Mouse (Mus musculus) lung, postnatal 10 days (tissue): ENCODE data around the gene Alx1.

Experiments used
- DNase-seq: peaks from one replicate; pipeline ENCODE4 v3.0.0; 2021

Gene Alx1

DNA sequence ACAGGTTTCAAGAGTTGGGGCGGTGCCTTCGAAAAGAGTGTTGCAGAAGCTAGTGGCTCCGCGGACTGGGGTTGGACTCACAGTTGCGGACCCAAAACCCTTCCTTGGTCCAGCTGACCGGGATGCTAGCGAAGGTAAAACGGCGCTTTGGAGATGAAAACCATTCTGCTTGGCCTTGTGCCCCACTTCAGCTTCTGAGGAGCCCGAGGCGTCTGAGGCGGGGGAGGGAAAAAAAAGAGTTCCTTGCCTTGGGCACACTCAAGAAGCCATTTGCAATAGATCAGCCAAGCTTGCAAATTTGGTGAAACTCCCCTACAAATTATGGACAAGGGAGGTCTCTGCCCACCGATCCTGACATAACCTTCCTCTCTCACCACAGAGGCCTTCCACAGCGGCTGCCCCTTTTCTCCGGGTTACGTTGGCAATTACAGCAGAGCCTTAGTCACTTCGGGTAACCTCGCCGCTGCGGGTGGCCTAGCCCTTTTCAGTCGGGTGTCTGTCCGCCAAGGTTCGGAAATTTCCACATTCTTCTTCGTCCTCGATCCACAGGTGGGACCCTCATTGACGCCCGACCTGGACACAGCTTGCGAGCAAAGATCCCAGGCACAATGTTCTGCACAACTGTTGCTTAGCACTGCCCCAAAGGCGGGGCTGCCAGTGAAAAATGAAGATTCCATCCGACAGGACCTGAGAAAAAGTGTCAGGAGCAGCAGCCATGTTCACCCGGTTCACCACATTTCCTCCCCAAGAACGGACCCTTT is at the start of gene Alx1:
Gene Alx1, minus strand, starts transcription at position 486 of the 761 bp plus-strand sequence.
- no peak for DNase-seq

DNA sequence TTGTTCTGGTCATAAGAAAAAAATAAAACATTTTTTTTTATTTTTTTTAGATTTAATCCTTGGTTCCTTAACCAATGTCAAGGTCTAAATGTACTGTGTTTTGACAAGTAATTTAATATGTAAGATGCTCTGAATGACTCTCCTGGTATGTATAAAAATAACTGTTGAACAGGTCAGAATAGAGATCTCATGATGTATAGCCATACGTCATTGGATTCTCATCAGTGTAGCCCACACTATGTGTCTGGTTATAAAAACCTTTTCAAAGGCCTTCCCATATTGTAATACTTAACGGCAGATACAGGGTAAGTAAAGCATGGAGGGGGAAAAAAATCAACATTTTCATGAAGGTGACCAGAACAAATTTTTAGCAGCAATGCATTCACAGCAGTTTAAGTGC is 19.6 kb upstream of the Alx1 start:
- DNase-seq, result no peak

DNA sequence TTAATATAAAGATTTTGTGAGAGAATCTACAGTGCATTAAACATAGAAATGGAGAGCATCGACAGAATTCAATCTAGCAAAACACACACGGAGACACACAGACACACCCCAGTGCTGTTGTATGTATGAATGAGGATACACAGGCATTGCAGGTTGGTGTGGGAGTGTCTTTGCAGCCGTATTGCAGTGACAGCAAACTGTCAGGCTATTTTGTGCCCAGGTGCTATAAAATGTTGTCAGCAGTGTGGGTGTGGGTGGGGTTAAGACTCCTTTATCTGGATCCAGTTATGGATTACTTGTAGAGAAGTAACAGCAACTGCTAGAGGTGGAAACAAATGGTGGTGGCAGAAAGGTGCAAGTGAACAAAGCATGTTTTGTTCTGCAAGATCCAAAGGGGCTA is 16.6 kb upstream of the Alx1 start:
- DNase-seq, result no peak

DNA sequence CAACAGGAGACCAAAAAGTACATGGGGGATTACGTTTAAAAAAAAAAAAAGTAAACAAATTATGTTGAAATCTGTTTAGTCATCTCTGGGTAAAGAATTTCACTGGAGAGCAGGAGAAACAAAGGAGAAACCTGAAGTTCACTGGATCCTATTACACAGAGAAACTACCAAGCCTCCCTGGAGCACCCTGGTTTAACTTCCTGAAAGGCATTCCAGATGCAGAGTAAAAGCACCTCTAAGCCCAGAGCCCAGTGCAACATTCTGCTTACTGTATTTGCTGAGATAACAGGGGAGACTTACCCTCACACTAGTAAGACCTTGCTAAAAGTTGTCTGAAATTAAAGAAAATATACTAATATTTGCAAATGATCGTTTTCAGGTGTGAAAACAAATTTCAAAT is 15.0 kb upstream of the Alx1 start:
- DNase-seq, result no peak

DNA sequence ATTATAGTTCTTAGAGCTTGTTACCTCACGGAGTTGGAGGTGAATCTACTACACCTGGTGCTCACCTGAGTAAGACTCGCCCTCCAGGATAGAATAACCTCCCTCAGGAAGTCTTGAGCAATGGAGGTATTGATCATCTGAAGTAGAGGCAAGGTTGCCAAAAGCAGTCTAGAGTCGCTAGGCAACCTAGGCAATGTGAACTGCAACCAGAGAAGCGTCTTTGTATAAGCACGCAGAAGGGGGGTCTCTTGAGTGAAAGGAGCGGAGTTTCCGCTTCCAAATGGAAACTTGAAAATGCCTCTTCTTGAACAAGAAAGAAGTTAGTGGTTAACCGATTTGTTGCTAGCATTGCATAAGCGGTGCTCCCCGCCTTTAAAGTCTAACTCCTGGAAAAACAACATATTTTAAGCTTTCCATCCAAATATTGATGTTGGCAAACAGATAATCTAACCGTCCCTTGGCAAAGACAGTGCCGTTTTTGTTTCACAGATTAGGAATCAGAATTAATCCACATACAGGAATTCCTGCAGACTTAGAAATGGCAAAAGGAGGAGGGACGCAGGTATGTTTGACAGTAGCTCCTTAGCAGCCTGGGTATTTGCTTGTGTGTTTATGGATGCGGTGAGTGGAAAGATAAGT is 5.1 kb upstream of the Alx1 start:
- DNase-seq, result no peak

DNA sequence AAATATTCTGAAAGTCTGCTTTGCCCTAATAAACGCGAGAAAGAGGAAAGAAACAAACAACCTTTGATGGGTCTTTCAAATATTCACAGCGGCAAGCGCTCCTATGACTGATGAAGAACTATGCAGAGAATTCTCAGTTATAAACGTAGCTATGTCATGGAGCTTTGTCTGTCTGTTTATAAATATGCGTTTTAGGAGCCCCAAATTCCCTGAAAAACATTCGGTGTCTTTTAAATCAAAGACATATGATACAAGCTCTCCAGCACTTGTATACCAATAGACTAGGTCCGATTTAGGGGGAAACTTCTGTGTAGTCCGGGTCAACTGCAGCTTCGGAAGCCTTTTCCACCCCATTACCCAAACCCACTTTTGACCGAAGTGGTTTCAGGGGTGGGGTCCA is 916 bp upstream of the Alx1 start:
- DNase-seq, result no peak

DNA sequence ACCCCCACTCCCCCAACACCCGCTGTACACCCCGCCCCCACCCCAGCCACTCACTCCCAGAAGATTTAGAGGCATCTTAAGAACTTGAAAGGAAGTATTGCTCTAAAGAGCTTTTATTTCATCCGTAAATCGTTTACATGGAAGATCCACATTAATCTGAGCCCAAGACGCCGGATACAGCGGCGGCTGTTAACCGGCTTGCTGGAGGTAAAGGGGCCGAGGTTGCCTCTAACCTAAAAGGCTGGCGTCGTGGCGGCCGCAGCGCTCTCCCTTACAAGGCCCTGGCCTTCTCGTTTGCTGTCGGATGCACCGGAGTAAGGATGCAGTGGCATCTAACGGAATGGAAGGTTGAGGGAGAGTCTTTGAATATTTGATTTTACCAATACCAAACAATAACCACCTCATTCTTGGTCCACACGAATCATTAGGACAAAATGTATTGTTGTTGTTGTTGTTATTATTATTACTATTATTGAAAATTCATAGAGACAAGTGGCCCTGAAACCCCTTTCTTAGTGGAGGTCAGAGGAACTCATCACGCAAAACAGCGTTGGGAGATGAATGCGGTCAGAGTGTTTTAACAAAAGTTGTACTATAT is 784 bp downstream of the Alx1 start:
- no peak for DNase-seq

DNA sequence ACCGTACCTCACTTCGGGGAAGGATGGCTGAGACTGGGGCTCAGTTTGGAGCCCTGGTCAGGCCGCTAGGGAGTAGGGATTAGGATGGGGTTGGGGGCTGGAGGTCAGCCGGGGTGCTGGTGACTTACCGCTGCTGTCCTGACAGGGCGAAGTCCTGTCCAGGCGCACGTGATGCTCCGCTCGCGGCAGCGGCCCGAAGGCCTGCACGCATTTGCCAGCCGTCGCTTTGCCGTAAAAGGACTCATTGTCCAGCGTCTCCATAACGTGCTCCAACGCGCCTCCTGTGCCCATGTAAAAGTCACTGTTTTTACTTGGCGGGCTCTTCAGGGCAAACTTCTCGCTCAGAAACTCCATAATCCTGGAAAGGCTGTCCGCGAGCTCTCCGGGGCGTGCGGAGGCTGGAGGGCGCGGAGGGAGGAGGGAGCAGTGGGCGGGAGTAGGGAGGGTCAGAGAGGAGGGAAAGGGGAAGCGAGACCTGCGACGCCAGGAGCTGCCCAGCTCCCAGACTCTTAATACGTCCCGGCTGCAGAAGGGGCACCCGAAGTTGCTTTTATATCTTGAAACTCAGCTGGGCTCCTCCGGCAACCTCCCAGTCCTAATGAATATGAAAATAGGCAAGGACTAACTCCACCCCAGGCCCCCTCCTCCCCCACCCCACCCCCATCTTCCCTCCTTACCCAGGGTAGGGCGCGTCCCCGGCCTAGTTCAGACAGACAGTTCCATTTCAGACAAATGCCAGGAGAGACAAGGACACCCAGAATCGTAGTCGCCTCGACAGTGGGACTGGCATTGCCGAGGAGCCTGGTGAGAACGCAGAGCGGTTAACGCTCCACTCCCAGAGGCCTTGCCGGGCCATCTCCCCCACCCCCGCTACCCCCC is 1.5 kb downstream of the Alx1 start:
- DNase-seq, result no peak

DNA sequence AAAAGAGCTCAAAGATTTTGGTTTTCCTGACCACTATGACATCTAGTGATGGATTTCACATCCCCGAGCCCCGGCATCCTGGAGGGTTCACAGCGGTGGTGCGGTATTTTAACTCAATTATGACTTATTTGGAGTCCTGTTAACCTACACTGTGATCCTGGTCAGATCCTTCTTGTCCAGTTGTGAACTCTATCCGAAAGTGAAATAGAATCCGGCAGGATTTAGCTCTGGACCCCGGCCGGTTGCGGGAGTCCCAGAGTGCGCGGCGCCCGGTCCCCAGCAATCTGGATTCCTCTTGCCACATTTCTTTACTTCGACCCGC is 2.1 kb downstream of the Alx1 start:
- DNase-seq, result no peak

DNA sequence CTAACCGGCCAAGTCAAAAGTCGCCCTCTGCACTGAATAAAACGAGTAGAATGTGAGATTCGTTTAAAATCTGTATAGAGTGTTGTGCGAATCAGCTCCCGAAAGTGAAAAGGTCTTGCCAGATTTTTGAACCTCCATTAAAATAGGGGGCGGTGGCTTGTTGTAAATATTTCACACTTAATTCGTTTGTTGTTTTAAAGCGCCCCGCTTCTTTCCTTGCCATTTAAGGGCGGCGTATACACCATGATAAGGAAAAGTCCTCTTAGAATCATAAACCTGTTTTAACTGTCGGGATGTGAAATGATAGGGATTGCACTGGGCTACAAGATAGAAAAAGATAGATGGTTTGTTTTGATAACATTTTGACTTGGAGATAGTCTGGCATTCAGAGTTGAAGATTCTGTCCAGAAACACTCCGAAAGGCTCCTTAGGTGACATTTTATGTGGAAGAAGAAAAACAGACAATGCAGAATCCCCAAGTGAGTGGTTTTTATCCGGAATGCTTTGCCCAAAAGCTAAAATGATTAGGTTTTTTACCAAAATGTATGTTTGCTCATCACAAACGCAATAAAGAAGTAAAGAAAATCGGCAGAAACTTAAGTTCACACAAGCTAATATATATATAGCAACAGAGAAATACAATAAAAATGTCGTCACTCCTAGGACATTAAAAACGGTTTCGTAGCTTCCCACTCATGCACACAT is 2.6 kb downstream of the Alx1 start:
- DNase-seq, result no peak

DNA sequence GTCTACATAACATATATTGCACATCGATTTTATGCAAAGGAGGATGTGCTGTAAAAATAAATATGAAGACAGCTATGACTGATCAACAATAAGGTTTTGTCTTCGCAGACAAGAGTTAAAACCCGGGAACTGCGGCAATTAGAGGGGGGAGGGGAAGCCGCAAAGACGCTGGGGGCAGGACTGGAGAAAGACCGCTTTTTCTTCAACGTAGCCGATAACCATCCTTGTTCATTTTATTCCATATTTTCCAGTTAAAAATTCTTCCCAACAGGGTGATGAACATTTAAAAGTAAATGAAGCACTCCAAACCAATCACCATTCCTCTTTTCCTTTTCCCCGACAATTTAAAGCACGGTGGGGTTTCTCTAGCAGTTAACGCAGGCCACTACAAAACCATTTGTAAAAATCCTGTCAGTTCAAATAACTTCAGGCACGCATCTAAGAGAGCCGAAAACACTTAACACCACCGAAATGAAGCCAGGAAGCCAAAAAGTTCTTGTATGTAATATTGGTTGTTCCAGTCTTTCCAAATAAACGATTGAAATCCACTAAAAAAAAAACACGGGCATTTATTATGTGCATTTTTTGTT is 3.3 kb downstream of the Alx1 start:
- DNase-seq, result no peak

DNA sequence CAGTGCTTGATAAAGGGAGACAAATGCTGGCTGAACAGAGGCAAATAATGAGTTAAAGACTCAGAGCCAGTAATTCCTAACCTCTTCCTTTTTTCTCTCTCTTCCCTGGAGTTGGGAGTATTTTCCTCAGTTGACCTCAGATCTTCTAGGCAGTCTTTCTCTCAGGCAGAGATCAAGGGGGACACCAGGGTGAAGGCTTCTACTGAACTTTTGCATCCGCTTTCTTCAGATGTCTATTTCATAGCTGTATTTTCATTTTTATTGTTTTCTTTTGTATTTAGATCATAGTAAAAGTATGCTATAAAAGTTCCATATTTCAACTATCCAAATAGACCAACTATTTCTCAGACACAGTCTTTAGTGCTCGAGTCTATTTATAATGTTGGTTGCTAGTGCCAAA is 27.5 kb downstream of the Alx1 start:
- DNase-seq, result no peak

DNA sequence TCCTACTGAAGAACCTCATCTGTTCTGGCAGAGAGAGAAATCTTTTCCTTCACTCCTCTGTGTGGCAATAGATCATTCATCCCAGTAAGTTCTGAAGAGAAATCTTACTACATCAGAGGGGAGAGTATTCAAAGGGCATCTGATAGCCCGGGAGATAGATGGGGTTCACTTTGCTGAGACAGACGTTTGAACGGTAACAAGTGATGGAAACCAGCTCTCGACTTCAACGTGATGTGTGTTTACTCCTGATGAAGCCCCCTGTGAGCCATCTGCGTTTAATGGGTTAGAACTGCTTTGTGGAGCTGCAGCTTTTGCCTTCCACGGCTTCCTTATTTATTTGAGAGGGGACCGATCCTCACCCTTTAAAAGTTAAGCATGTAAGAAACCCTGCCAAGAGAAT is 29.1 kb downstream of the Alx1 start:
- no peak for DNase-seq

DNA sequence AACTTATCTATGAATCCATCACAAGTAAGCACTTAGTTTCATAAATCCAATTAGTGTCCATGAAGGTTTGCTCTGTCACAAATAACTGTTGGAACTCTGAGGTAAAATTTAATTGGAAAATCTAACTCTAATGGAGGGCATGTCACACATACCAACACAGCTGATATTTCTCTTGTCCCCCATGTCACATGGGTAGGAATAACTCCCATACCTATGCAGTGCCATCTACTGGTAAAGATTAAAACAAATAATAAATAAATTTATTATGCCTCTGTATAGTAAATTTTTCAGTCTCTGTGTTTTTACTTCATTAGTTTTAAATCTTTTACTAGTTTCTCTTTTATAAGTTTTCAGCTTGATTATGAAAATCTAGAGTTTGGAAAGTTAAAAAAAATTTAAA is 30.4 kb downstream of the Alx1 start:
- no peak for DNase-seq

DNA sequence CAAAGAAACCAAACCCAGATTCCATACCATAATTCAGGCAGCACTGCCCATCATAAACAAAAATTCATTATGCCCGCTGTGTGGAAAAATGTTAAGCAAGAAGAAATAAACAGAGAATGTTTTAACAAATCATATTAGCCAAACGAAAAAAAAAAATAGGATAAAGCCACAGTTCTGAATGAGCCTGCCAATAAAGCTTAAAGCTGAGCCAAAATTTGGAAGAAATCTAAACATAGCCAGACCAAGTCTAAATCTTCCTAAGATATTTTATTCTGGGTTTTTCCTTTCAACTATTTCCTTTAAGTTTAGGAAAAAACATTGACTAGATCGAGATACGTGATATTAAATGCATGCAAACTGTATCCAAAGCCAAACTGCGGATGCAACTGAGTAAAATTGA is 54.9 kb downstream of the Alx1 start:
- DNase-seq, result no peak

DNA sequence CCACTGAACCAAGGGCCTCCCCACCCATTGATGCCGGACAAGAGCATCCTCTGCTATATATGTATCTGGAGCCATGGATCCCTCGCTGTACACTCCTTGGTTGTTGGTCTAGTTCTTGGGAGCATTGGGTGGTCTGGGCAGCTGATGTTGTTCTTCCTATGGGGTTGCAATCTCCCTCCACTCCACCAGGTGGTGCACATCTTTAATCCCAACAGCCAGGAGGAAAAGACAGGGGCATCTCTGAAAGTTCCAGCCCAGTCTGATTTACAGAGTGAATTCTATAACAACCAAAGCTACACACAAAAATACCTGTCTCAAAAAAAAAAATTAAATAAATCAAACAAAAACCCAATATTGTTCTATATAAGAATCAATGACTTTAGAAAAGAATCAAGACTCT is 70.4 kb downstream of the Alx1 start:
- DNase-seq, result no peak
